Mouse (Mus musculus): ENCODE data around the gene Parp9. TPM values are rescaled to one million over a fixed set of nuclear protein-coding genes. Genes with fewer than 3 reads are reported as not detected.
"Not testable (repeated sequence)": the region's sequence is repeated elsewhere in the genome, so short reads cannot be mapped to it uniquely, and the experiment has no call there.

The Parp9 gene
- polyA plus RNA-seq, 1 experiment from 2014 or later: 1.8 TPM

DNA sequence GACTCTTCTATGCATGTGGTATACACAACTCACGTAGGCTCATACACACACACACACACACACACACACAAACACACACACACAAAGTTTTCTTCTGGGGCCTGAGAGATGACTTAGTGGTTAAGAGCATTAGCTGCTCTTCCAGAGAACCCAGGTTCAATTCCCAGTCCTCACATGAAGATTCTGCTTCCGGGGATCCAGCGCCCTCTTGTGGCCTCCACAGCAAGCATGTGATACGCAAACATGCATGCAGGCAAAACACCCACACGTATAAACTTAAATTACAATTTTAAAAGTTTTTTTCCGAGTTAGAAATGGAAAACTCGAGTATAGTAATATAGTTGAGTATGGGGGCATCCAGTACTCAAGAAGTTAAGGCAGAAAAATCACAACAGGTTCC is 3.1 kb downstream of the Parp9 start:
- 86% methylated on average over 7 of the region's 7 CpGs for WGBS
- Histone ChIP-seq H3K27ac (ENCODE audit: low read length) (no peak overlapping the region), H3K27me3 (ENCODE audit: control insufficient read depth, insufficient read depth, low read depth, low read length) (peaks cover 16% of the 10 kb centered on the region), H3K4me3 (ENCODE audit: low read depth, low read length) (no peak overlapping the region), H3K4me1 (ENCODE audit: control insufficient read depth, insufficient read depth, low read length) (peaks cover 5% of the 10 kb centered on the region; the same call in 1 of the 2 replicates), H3K36me3 (ENCODE audit: control insufficient read depth, insufficient read depth, low read length) (no peaks in the 10 kb centered on the region), H3K9me3 (replicated peaks; ENCODE audit: control insufficient read depth, low read length, poor library complexity, severe bottlenecking) (no peaks in the 10 kb centered on the region), H3K9ac (ENCODE audit: low read depth, low read length) (no peak overlapping the region), H3K4me2 (ENCODE audit: low read length) (no peak overlapping the region)
- ATAC-seq: no peak

DNA sequence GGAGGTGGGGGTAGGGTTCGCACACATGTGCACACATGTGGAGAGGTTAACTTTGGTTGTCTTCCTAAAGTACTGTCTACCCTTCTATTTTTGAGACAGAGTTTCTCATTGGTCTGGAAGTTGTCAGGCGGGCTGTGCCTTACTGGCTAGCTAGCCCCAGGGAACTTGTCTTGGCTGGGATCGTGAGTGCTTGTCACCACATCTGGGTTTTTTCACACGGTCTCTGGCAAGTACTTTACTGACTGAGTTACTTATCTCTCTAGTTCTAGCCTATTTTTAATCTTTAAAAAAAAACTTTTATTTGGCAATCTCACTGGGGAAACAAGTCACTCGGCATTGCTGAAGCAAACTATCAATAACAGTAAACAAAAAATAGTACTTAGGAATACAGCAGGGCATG is 11.0 kb downstream of the Parp9 start:
- WGBS: 93% methylated on average over 5 of the region's 5 CpGs
- Histone ChIP-seq H3K9me3 (replicated peaks; ENCODE audit: control insufficient read depth, low read length, poor library complexity, severe bottlenecking) (no peaks in the 10 kb centered on the region), H3K4me1 (ENCODE audit: control insufficient read depth, insufficient read depth, low read length) (no peaks in the 10 kb centered on the region), H3K27me3 (ENCODE audit: control insufficient read depth, insufficient read depth, low read depth, low read length) (no peaks in the 10 kb centered on the region), H3K4me2 (ENCODE audit: low read length) (no peak overlapping the region), H3K36me3 (ENCODE audit: control insufficient read depth, insufficient read depth, low read length) (no peaks in the 10 kb centered on the region), H3K4me3 (ENCODE audit: low read depth, low read length) (no peak overlapping the region), H3K9ac (ENCODE audit: low read depth, low read length) (no peak overlapping the region), H3K27ac (ENCODE audit: low read length) (no peak overlapping the region)
- ATAC-seq: no peak

DNA sequence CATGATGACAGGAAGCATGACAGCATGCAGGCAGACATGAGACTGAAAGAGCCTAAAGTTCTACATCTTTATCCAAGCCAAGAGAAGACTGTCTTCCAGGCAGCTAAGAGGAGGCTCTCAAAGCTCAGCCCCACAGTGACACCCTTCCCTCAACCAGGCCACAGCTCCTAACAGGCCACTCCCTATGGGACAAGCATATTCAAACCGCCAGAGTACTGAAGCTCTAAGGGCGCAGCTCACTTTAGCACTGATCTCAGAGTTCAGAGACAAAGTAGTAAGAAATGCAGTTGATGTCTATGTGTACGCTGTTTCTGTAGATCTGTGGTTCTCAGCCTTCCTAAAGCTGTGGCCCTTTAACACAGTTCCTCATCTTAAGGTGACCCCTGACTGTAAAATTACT is 12.9 kb downstream of the Parp9 start:
- Histone ChIP-seq H3K9ac (ENCODE audit: low read depth, low read length) (no peak overlapping the region), H3K4me3 (ENCODE audit: low read depth, low read length) (no peak overlapping the region), H3K4me2 (ENCODE audit: low read length) (no peak overlapping the region), H3K27me3 (ENCODE audit: control insufficient read depth, insufficient read depth, low read depth, low read length) (no peaks in the 10 kb centered on the region), H3K9me3 (replicated peaks; ENCODE audit: control insufficient read depth, low read length, poor library complexity, severe bottlenecking) (no peaks in the 10 kb centered on the region), H3K4me1 (ENCODE audit: control insufficient read depth, insufficient read depth, low read length) (no peaks in the 10 kb centered on the region), H3K36me3 (ENCODE audit: control insufficient read depth, insufficient read depth, low read length) (no peaks in the 10 kb centered on the region), H3K27ac (ENCODE audit: low read length) (no peak overlapping the region)
- 96% methylated on average over 3 of the region's 3 CpGs for WGBS
- ATAC-seq: no peak

DNA sequence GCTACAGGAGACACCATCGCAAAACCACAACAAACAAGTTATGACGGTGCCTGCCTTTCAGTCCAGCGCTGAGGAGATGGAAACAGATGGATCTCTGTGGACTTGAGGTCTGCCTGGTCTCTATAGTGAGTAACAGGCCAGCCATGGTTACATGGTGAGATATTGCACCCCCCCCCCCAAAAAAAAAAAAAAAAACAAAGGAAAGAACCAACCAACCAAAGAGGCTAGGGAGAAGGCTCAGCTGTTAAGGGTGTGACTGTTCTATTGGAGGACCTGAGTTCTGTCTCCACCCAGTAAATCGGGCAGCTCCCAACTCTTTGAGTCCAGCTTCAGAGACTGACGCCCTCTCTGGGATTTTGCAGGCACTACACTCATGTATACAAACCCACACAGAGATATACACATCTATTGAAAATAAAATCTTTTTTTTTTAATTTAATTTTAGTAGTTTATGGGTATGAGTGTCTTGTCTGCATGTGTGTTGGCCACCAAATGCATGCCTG is 14.4 kb downstream of the Parp9 start:
- no peaks in the 10 kb centered on the region for H3K27me3 ChIP-seq (ENCODE audit: control insufficient read depth, insufficient read depth, low read depth, low read length)
- no peak overlapping the region for H3K27ac ChIP-seq (ENCODE audit: low read length)
- H3K36me3 ChIP-seq (ENCODE audit: control insufficient read depth, insufficient read depth, low read length): no peaks in the 10 kb centered on the region
- no peaks in the 10 kb centered on the region for H3K4me1 ChIP-seq (ENCODE audit: control insufficient read depth, insufficient read depth, low read length)
- no peaks in the 10 kb centered on the region for H3K9me3 ChIP-seq (replicated peaks; ENCODE audit: control insufficient read depth, low read length, poor library complexity, severe bottlenecking)
- no peak overlapping the region for H3K4me2 ChIP-seq (ENCODE audit: low read length)
- 95% methylated on average over 5 of the region's 5 CpGs for WGBS
- ATAC-seq: no peak
- H3K4me3 ChIP-seq (ENCODE audit: low read depth, low read length): no peak overlapping the region
- H3K9ac ChIP-seq (ENCODE audit: low read depth, low read length): no peak overlapping the region

DNA sequence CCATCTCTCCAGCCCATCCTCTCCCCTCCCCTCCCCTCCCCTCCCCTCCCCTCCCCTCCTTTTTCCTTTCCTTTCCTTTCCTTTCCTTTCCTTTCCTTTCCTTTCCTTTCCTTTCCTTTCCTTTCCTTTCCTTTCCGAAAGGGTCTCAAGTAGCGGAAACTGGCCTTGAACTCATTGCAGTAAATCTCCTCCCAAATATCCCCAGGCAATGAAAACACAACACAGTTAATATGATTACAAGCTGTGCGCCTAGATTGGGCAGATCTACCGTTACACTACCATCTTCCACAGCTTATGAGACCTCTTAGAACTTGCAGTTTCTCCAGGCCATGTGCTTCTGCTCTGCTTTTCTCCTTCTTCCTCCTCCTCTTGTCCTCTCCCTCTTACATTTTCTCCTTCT is 27.7 kb downstream of the Parp9 start:
- 80% methylated on average over 2 of the region's 4 CpGs for WGBS
- ATAC-seq: not testable (repeated sequence)

DNA sequence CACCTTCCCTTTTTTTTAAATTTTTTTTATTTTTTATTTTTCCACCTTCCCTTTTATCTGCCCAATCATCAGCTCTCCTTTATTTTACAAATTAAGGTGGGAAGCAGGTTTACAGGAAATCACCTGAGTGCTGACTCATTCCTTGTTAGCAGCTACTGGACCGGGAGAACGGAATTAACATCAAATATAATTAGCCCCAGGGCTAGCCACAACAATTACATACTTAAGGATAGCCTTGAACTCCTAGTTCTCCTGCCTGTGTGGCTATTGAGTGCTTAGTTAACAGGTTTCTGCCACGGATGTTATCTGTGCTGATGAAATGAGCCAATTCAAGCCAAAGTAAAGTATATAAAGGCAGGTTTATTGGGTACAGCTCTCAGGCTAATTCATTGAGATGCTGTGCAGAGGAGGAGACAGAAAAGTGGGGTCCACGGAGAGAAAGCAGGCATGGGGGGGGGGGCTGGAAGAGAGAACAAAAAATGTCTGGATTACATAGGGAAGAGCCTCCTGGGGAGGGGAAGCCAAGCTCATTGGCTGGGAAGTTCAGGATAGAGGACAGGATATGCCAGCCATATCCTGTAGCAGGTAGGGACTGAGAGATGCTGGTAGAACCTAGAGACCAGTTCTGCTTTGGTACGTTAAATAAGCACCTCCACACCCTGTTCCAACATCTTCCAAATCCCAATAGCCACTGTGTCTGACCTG is 28.3 kb downstream of the Parp9 start:
- H3K27ac ChIP-seq (ENCODE audit: low read length): no peak overlapping the region
- ATAC-seq: no peak
- H3K36me3 ChIP-seq (ENCODE audit: control insufficient read depth, insufficient read depth, low read length): no peaks in the 10 kb centered on the region
- no peaks in the 10 kb centered on the region for H3K9me3 ChIP-seq (replicated peaks; ENCODE audit: control insufficient read depth, low read length, poor library complexity, severe bottlenecking)
- H3K4me1 ChIP-seq (ENCODE audit: control insufficient read depth, insufficient read depth, low read length): no peaks in the 10 kb centered on the region
- no peaks in the 10 kb centered on the region for H3K27me3 ChIP-seq (ENCODE audit: control insufficient read depth, insufficient read depth, low read depth, low read length)
- H3K4me3 ChIP-seq (ENCODE audit: low read depth, low read length): no peak overlapping the region
- WGBS: 53% methylated on average over 5 of the region's 5 CpGs
- no peak overlapping the region for H3K9ac ChIP-seq (ENCODE audit: low read depth, low read length)
- no peak overlapping the region for H3K4me2 ChIP-seq (ENCODE audit: low read length)

More for the DNA sequence above, 27.7 kb downstream of the Parp9 start:
- H3K9me3 ChIP-seq (replicated peaks; ENCODE audit: control insufficient read depth, low read length, poor library complexity, severe bottlenecking); H3K27me3 ChIP-seq (ENCODE audit: control insufficient read depth, insufficient read depth, low read depth, low read length); H3K9ac ChIP-seq (ENCODE audit: low read depth, low read length); H3K36me3 ChIP-seq (ENCODE audit: control insufficient read depth, insufficient read depth, low read length); H3K4me3 ChIP-seq (ENCODE audit: low read depth, low read length); H3K4me1 ChIP-seq (ENCODE audit: control insufficient read depth, insufficient read depth, low read length); H3K27ac ChIP-seq (ENCODE audit: low read length); H3K4me2 ChIP-seq (ENCODE audit: low read length): not testable (repeated sequence)

DNA sequence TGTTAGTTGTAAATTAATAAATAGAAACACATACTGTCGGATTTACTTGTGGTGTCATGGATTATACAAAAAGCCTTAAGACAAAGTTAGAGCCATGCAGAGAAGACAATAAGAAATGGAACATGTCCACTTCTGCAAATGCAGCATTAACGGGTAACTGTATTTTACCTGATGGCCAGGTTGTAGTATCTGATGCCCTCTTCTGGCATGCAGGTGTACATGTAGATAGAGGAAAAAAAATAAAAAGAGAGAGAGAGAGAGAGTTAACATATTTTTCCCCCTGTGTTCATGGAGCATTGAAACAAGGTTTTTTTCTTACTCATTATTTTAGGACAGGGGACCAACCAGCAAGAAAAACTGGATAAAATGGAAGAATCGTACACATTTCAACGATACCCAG is 29.0 kb downstream of the Parp9 start:
- 93% methylated on average over 4 of the region's 4 CpGs for WGBS
- no peaks in the 10 kb centered on the region for H3K27me3 ChIP-seq (ENCODE audit: control insufficient read depth, insufficient read depth, low read depth, low read length)
- H3K4me2 ChIP-seq (ENCODE audit: low read length): no peak overlapping the region
- no peak for ATAC-seq
- no peak overlapping the region for H3K9ac ChIP-seq (ENCODE audit: low read depth, low read length)
- no peaks in the 10 kb centered on the region for H3K4me1 ChIP-seq (ENCODE audit: control insufficient read depth, insufficient read depth, low read length)
- no peak overlapping the region for H3K4me3 ChIP-seq (ENCODE audit: low read depth, low read length)
- H3K36me3 ChIP-seq (ENCODE audit: control insufficient read depth, insufficient read depth, low read length): no peaks in the 10 kb centered on the region
- H3K9me3 ChIP-seq (replicated peaks; ENCODE audit: control insufficient read depth, low read length, poor library complexity, severe bottlenecking): no peaks in the 10 kb centered on the region
- no peak overlapping the region for H3K27ac ChIP-seq (ENCODE audit: low read length)

DNA sequence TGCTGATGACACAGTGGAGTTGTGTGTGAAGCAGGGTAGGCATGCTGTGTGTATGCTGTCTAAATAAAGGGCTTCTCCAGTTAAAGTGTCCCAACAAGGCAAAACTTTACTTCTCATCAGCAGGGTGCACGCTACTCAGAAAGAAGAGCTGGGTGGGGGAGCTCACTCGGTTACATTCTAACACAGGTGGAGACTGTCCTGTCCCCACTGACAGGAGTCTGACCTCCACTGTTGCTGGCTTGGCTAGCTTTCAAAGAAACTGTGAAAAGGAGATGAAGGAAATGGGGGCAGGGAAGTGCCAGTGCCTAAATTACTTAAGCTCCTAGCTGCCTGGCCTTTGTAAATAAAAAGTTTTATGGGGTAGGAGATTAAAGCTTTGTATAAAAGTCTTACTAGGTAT is 29.9 kb downstream of the Parp9 start:
- H3K4me2 ChIP-seq (ENCODE audit: low read length): no peak overlapping the region
- H3K9me3 ChIP-seq (replicated peaks; ENCODE audit: control insufficient read depth, low read length, poor library complexity, severe bottlenecking): no peaks in the 10 kb centered on the region
- H3K36me3 ChIP-seq (ENCODE audit: control insufficient read depth, insufficient read depth, low read length): no peaks in the 10 kb centered on the region
- no peak overlapping the region for H3K4me3 ChIP-seq (ENCODE audit: low read depth, low read length)
- no peaks in the 10 kb centered on the region for H3K27me3 ChIP-seq (ENCODE audit: control insufficient read depth, insufficient read depth, low read depth, low read length)
- ATAC-seq: no peak
- H3K27ac ChIP-seq (ENCODE audit: low read length): no peak overlapping the region
- WGBS: 61% methylated on average over 2 of the region's 2 CpGs
- H3K4me1 ChIP-seq (ENCODE audit: control insufficient read depth, insufficient read depth, low read length): no peaks in the 10 kb centered on the region
- no peak overlapping the region for H3K9ac ChIP-seq (ENCODE audit: low read depth, low read length)

DNA sequence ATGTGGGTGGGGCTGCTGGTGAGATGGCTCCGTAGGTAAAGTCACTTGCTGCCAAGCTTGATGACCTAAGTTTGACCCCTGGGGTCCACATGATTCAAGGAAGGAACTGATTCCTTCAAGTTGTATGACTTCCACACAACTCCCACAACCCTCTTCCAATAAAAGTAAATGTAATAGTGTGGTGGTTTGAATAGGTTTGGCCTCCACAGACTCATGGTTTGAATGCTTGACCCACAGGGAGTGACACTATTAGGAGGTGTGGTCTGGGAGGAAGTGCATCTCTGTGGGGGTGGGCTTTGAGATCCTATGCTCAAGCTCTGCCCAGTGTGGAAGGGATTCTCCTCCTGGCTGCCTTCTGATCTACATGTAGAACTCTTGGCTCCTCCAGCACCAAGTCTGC is 35.8 kb downstream of the Parp9 start:
- 56% methylated on average over 1 of the region's 1 CpGs for WGBS
- ATAC-seq: no peak

More for the DNA sequence above, 35.8 kb downstream of the Parp9 start:
- no peaks in the 10 kb centered on the region for H3K9me3 ChIP-seq (replicated peaks; ENCODE audit: control insufficient read depth, low read length, poor library complexity, severe bottlenecking)
- H3K4me2 ChIP-seq (ENCODE audit: low read length): no peak overlapping the region
- H3K9ac ChIP-seq (ENCODE audit: low read depth, low read length): no peak overlapping the region
- H3K4me3 ChIP-seq (ENCODE audit: low read depth, low read length): no peak overlapping the region
- H3K4me1 ChIP-seq (ENCODE audit: control insufficient read depth, insufficient read depth, low read length): no peaks in the 10 kb centered on the region
- no peak overlapping the region for H3K27ac ChIP-seq (ENCODE audit: low read length)
- H3K27me3 ChIP-seq (ENCODE audit: control insufficient read depth, insufficient read depth, low read depth, low read length): no peaks in the 10 kb centered on the region
- H3K36me3 ChIP-seq (ENCODE audit: control insufficient read depth, insufficient read depth, low read length): no peaks in the 10 kb centered on the region

Data from midbrain, embryonic 16.5 days (tissue).